Mouse (Mus musculus) inflammation-experienced regulatory T-cells (primary cell): Measurements from ENCODE around the gene 7420426K07Rik. TPM values are rescaled to one million over a fixed set of nuclear protein-coding genes. Genes with fewer than 3 reads are reported as not detected.

Experiments
- polyA plus RNA-seq, 2 experiments: library from polyadenylated mRNA; unstranded; fragments of 100-300 nt; shearing (Covaris generic); gene quantifications; one replicate each; pipeline ENCODE4 v1.2.1; 2017

The 7420426K07Rik gene
- polyA plus RNA-seq = not detected

DNA sequence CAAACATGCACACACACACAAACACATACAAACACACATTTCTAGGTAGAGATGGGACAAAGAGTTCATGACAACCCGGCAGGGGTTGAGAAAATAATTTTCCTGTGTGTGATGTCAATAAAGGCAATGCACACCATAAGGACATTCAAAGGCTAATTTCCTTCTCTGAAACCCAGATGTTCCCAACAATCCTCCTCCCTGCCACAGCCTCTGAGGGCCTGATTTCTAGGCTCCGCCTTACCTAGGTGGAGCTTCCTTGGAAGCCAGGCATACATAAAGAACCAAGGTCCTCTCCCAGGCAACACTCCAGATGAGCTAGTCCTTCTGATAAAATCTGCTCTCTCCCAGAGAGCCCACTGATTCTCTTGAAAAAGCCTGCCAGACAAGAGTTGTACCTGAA, at the start of gene 7420426K07Rik:
TSS of gene 7420426K07Rik (plus strand) at position 301 of the 400 bp plus-strand sequence.

GRCm38 (mm10) chr9:98856210-98856609, 46.7 kb upstream of the 7420426K07Rik start, which contains the start of gene Prr23a2:
TSS of gene Prr23a2 (plus strand) at chr9:98856494.

GRCm38 (mm10) chr9:98864571-98864970, 38.3 kb upstream of the 7420426K07Rik start, which contains the start of gene Prr23a3:
TSS of gene Prr23a3 (plus strand) at chr9:98864767.

Other genes starting within 250 kb of the 7420426K07Rik start
- gene Prr23a1, start 60.6 kb upstream of the 7420426K07Rik start, polyA plus RNA-seq = not detected
- gene Prr23a2, start 46.6 kb upstream of the 7420426K07Rik start, polyA plus RNA-seq = not detected
- not detected for gene Prr23a3, start 38.4 kb upstream of the 7420426K07Rik start, polyA plus RNA-seq
- under 1 TPM in 1 of 2 experiments, not detected in 1; 0.48 TPM for gene Foxl2, start 52.2 kb downstream of the 7420426K07Rik start, polyA plus RNA-seq
- gene Faim, start 83.3 kb downstream of the 7420426K07Rik start, polyA plus RNA-seq = 10 to 100 TPM; 74.1 to 82.5 TPM
- gene Gm1123, start 132.6 kb downstream of the 7420426K07Rik start, polyA plus RNA-seq = 1 to 10 TPM in 1 of 2 experiments, not detected in 1; 1.1 TPM
- gene Pik3cb, start 237.5 kb downstream of the 7420426K07Rik start, polyA plus RNA-seq = 10 to 100 TPM in 1 of 2 experiments, 1 to 10 TPM in 1; 7.7 to 14.7 TPM